8 mouse cellular contexts compared by ENCODE assay signal in genomic region chr14:62975046-62975445, GRCm38 (mm10). TPM values are rescaled to one million over a fixed set of nuclear protein-coding genes. Genes with fewer than 3 reads are reported as not detected.
A peak's percentile ranks its signal among the peaks of the same experiment; 100 is the strongest.
DNase-seq lines count a peak whose midpoint lies in the region; ATAC-seq and TF ChIP-seq lines count a peak whose summit lies in the region.

No protein-coding gene starts in this region.

- TF ChIP-seq CTCF in hindbrain, postnatal 0 days (IDR thresholded peaks at IDR 0.05; ENCODE audit: low read depth), result peak; percentile 71

- H3K27me3 ChIP-seq in midbrain, embryonic 10.5 days (ENCODE audit: low read depth, poor library complexity, severe bottlenecking), result no peaks in the 10 kb centered on the region
- no peaks in the 10 kb centered on the region for H3K27me3 ChIP-seq in midbrain, embryonic 16.5 days (ENCODE audit: control insufficient read depth, insufficient read depth, low read depth, low read length)
- H3K27me3 ChIP-seq in embryonic facial prominence, embryonic 14.5 days (replicated peaks; ENCODE audit: control insufficient read depth, insufficient read depth, low read length), result no peaks in the 10 kb centered on the region
- no peaks in the 10 kb centered on the region for H3K27me3 ChIP-seq in hindbrain, postnatal 0 days (ENCODE audit: insufficient read depth, low read length)
- no peaks in the 10 kb centered on the region for H3K27me3 ChIP-seq in limb, embryonic 10.5 days (ENCODE audit: low read depth, poor library complexity, severe bottlenecking)

- H3K9me3 ChIP-seq in midbrain, embryonic 10.5 days (replicated peaks), result no peaks in the 10 kb centered on the region
- H3K9me3 ChIP-seq in midbrain, embryonic 16.5 days (replicated peaks; ENCODE audit: control insufficient read depth, low read length, poor library complexity, severe bottlenecking), result no peaks in the 10 kb centered on the region
- no peaks in the 10 kb centered on the region for H3K9me3 ChIP-seq in embryonic facial prominence, embryonic 14.5 days (ENCODE audit: control insufficient read depth, low read length)
- no peaks in the 10 kb centered on the region for H3K9me3 ChIP-seq in hindbrain, postnatal 0 days (ENCODE audit: low read length)
- no peaks in the 10 kb centered on the region for H3K9me3 ChIP-seq in limb, embryonic 10.5 days (replicated peaks)

- H3K36me3 ChIP-seq in midbrain, embryonic 10.5 days, result no peaks in the 10 kb centered on the region
- no peaks in the 10 kb centered on the region for H3K36me3 ChIP-seq in midbrain, embryonic 16.5 days (ENCODE audit: control insufficient read depth, insufficient read depth, low read length)
- H3K36me3 ChIP-seq in embryonic facial prominence, embryonic 14.5 days (ENCODE audit: control insufficient read depth, insufficient read depth, low read length), result no peaks in the 10 kb centered on the region
- H3K36me3 ChIP-seq in hindbrain, postnatal 0 days (ENCODE audit: insufficient read depth, low read length), result no peaks in the 10 kb centered on the region
- H3K36me3 ChIP-seq in limb, embryonic 10.5 days, result no peaks in the 10 kb centered on the region

- ATAC-seq in midbrain, embryonic 16.5 days, result no peak
- ATAC-seq in embryonic facial prominence, embryonic 14.5 days (ENCODE audit: low read depth), result no peak
- no peak for ATAC-seq in hindbrain, postnatal 0 days

- peaks cover 5% of the 10 kb centered on the region for H3K4me1 ChIP-seq in midbrain, embryonic 10.5 days
- no peaks in the 10 kb centered on the region for H3K4me1 ChIP-seq in midbrain, embryonic 16.5 days (ENCODE audit: control insufficient read depth, insufficient read depth, low read length)
- no peaks in the 10 kb centered on the region for H3K4me1 ChIP-seq in embryonic facial prominence, embryonic 14.5 days (ENCODE audit: control insufficient read depth, insufficient read depth, low read length)
- H3K4me1 ChIP-seq in hindbrain, postnatal 0 days (ENCODE audit: insufficient read depth, low read length), result no peaks in the 10 kb centered on the region
- peaks cover 11% of the 10 kb centered on the region for H3K4me1 ChIP-seq in limb, embryonic 10.5 days

- no peak overlapping the region for H3K4me2 ChIP-seq in midbrain, embryonic 16.5 days (ENCODE audit: low read length)
- H3K4me2 ChIP-seq in embryonic facial prominence, embryonic 14.5 days (ENCODE audit: low read depth, low read length), result no peak overlapping the region
- H3K4me2 ChIP-seq in hindbrain, postnatal 0 days (ENCODE audit: low read depth, low read length), result no peak overlapping the region

- WGBS in midbrain, embryonic 10.5 days, result 17% methylated on average over 5 of the region's 5 CpGs
- WGBS in midbrain, embryonic 16.5 days, result 15% methylated on average over 5 of the region's 5 CpGs
- 15% methylated on average over 5 of the region's 5 CpGs for WGBS in embryonic facial prominence, embryonic 14.5 days
- WGBS in hindbrain, postnatal 0 days, result 12% methylated on average over 5 of the region's 5 CpGs
- WGBS in limb, embryonic 10.5 days, result 10% methylated on average over 5 of the region's 5 CpGs

- peak overlapping the region; percentile 18; the same call in 1 of the 2 replicates for H3K4me3 ChIP-seq in midbrain, embryonic 10.5 days
- no peak overlapping the region for H3K4me3 ChIP-seq in midbrain, embryonic 16.5 days (ENCODE audit: low read depth, low read length)
- no peak overlapping the region for H3K4me3 ChIP-seq in embryonic facial prominence, embryonic 14.5 days (ENCODE audit: low read depth, low read length)
- H3K4me3 ChIP-seq in hindbrain, postnatal 0 days (ENCODE audit: low read length), result no peak overlapping the region
- H3K4me3 ChIP-seq in limb, embryonic 10.5 days, result no peak overlapping the region

- peak; percentile 68 for DNase-seq in midbrain, embryonic 10.5 days (ENCODE audit: low spot score)
- DNase-seq in adrenal gland, postnatal 36 days, result peak; percentile 76 to 82
- DNase-seq in embryonic facial prominence, embryonic 14.5 days (ENCODE audit: low spot score), result peak; percentile 35
- DNase-seq in hindbrain, postnatal 0 days (ENCODE audit: low spot score), result peak; percentile 73
- peak; percentile 80 for DNase-seq in limb, embryonic 10.5 days (ENCODE audit: low spot score)
- DNase-seq in retina, postnatal 7 days (ENCODE audit: low read depth, low spot score), result peak; percentile 32
- peak; percentile 74 for DNase-seq in urinary bladder, postnatal 14 days (ENCODE audit: low spot score)

- H3K9ac ChIP-seq in midbrain, embryonic 16.5 days (ENCODE audit: low read depth, low read length), result no peak overlapping the region
- no peak overlapping the region for H3K9ac ChIP-seq in embryonic facial prominence, embryonic 14.5 days (ENCODE audit: low read depth, low read length)
- H3K9ac ChIP-seq in hindbrain, postnatal 0 days (replicated peaks; ENCODE audit: low read length), result no peak overlapping the region

- no peak overlapping the region for H3K27ac ChIP-seq in midbrain, embryonic 10.5 days (replicated peaks)
- H3K27ac ChIP-seq in midbrain, embryonic 16.5 days (ENCODE audit: low read length), result no peak overlapping the region
- H3K27ac ChIP-seq in embryonic facial prominence, embryonic 14.5 days (replicated peaks; ENCODE audit: low read depth, low read length), result no peak overlapping the region
- no peak overlapping the region for H3K27ac ChIP-seq in hindbrain, postnatal 0 days
- H3K27ac ChIP-seq in limb, embryonic 10.5 days, result no peak overlapping the region

RNA-seq across cellular contexts. Expression of gene Defb48, which starts 9.3 kb away (rescaled TPM):
- not detected in 2 replicates for polyA plus RNA-seq in midbrain, embryonic 10.5 days (2016; fragmentation: Nextera tagmentation; extraction: Ambion mirVana)
- polyA plus RNA-seq in midbrain, embryonic 16.5 days (2015; fragmentation: Nextera tagmentation; extraction: Ambion mirVana), result not detected in 2 replicates
- total RNA-seq in adrenal gland, postnatal 36 days (2021), result not detected
- polyA plus RNA-seq in embryonic facial prominence, embryonic 14.5 days (2014; fragmentation: Nextera tagmentation; extraction: Ambion mirVana), result not detected in 2 replicates
- not detected in 2 replicates for total RNA-seq in hindbrain, postnatal 0 days (2014; rRNA removed)
- polyA plus RNA-seq in hindbrain, postnatal 0 days (2015; fragmentation: Nextera tagmentation; extraction: Ambion mirVana), result not detected in 2 replicates
- polyA plus RNA-seq in limb, embryonic 10.5 days (2016; fragmentation: Nextera tagmentation; extraction: Ambion mirVana), result not detected in 2 replicates

RNA-seq across cellular contexts. Expression of gene Defb47, which starts 22.8 kb away (rescaled TPM):
- polyA plus RNA-seq in midbrain, embryonic 10.5 days (2016; fragmentation: Nextera tagmentation; extraction: Ambion mirVana), result not detected in 2 replicates
- polyA plus RNA-seq in midbrain, embryonic 16.5 days (2015; fragmentation: Nextera tagmentation; extraction: Ambion mirVana), result not detected in 2 replicates
- not detected for total RNA-seq in adrenal gland, postnatal 36 days (2021)
- polyA plus RNA-seq in embryonic facial prominence, embryonic 14.5 days (2014; fragmentation: Nextera tagmentation; extraction: Ambion mirVana), result not detected in 2 replicates
- not detected in 2 replicates for total RNA-seq in hindbrain, postnatal 0 days (2014; rRNA removed)
- polyA plus RNA-seq in hindbrain, postnatal 0 days (2015; fragmentation: Nextera tagmentation; extraction: Ambion mirVana), result not detected in 2 replicates
- polyA plus RNA-seq in limb, embryonic 10.5 days (2016; fragmentation: Nextera tagmentation; extraction: Ambion mirVana), result not detected in 2 replicates

RNA-seq across cellular contexts. Expression of gene Defb43, which starts 36.5 kb away (rescaled TPM):
- not detected in 2 replicates for polyA plus RNA-seq in midbrain, embryonic 10.5 days (2016; fragmentation: Nextera tagmentation; extraction: Ambion mirVana)
- polyA plus RNA-seq in midbrain, embryonic 16.5 days (2015; fragmentation: Nextera tagmentation; extraction: Ambion mirVana), result not detected in 2 replicates
- total RNA-seq in adrenal gland, postnatal 36 days (2021), result not detected
- polyA plus RNA-seq in embryonic facial prominence, embryonic 14.5 days (2014; fragmentation: Nextera tagmentation; extraction: Ambion mirVana), result not detected in 2 replicates
- total RNA-seq in hindbrain, postnatal 0 days (2014; rRNA removed), result not detected in 2 replicates
- not detected in 2 replicates for polyA plus RNA-seq in hindbrain, postnatal 0 days (2015; fragmentation: Nextera tagmentation; extraction: Ambion mirVana)
- polyA plus RNA-seq in limb, embryonic 10.5 days (2016; fragmentation: Nextera tagmentation; extraction: Ambion mirVana), result not detected in 2 replicates
